Mouse (Mus musculus): Measurements from ENCODE around the gene Dazl. TPM values are rescaled to one million over a fixed set of nuclear protein-coding genes. Genes with fewer than 3 reads are reported as not detected.
A peak's percentile ranks its signal among the peaks of the same experiment; 100 is the strongest.
"Not testable (repeated sequence)": the region's sequence is repeated elsewhere in the genome, so short reads cannot be mapped to it uniquely, and the experiment has no call there.

Gene Dazl
- total RNA-seq, 2 experiments from 2014 or later: 4.2 to 4.7 TPM

DNA sequence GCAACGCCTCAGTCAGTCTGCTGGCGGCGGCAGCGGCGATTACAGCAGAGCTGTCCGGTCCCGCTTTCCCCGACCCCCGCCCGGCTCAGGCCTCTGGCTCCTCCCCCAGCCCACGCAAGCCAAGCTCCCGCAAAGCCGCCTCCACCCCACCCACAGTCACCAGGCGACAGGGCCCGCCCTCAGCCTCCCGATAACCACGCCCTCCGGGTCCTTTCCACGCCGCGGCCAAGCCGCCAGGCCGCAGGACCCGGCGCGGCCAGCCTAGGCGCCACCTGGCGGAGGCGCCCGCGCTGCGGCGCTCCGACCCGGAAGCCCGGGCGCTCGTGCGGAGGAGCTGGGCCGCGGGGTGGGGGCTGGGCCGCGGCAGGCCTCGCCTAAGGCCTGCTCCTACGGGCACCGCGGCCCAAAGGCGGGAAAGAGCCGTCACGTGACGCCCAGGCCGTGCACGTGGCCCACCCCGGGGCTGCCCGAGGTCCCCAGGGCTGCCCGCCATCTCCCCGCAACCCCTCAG is 720 bp downstream of the Dazl start:
- peak; percentile 76 to 78 for DNase-seq (ENCODE audit: low spot score in 2 of 2)

GRCm38 (mm10) chr17:50291485-50292200 is 1.8 kb downstream of the Dazl start:
- no peak for DNase-seq (ENCODE audit: low spot score in 2 of 2)

DNA sequence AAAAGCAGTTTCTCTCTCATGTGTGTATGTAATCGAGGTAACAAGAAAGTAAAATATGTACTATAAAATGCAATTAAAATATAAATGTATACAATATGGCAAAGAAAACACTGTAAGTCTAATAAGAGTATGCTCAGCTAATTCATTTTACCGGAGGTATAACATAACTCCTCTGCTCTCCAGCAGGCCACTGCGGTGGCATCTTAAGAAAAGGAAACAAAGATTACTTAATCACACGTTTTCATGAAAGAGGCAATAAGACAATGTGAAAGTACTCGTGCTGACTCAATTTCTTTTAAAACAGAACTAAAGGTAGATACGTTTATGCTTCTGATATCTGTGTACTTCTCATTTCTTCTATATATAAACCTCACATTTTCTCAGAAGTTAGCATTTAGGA is 8.6 kb downstream of the Dazl start:
- DNase-seq (ENCODE audit: low spot score in 2 of 2): no peak

GRCm38 (mm10) chr17:50261615-50262014 is 31.8 kb downstream of the Dazl start:
- not testable (repeated sequence) for DNase-seq (ENCODE audit: low spot score in 2 of 2)

GRCm38 (mm10) chr17:50260856-50261255 is 32.6 kb downstream of the Dazl start:
- no peak for DNase-seq (ENCODE audit: low spot score in 2 of 2)

- no peak for DNase-seq (ENCODE audit: low spot score in 2 of 2)
Measured at GRCm38 (mm10) chr17:50246605-50247004, 46.8 kb downstream of the Dazl start.

- no peak for DNase-seq (ENCODE audit: low spot score in 2 of 2)
Measured at GRCm38 (mm10) chr17:50244675-50245074, 48.8 kb downstream of the Dazl start.

GRCm38 (mm10) chr17:50243326-50243725 is 50.1 kb downstream of the Dazl start:
- no peak for DNase-seq (ENCODE audit: low spot score in 2 of 2)

DNA sequence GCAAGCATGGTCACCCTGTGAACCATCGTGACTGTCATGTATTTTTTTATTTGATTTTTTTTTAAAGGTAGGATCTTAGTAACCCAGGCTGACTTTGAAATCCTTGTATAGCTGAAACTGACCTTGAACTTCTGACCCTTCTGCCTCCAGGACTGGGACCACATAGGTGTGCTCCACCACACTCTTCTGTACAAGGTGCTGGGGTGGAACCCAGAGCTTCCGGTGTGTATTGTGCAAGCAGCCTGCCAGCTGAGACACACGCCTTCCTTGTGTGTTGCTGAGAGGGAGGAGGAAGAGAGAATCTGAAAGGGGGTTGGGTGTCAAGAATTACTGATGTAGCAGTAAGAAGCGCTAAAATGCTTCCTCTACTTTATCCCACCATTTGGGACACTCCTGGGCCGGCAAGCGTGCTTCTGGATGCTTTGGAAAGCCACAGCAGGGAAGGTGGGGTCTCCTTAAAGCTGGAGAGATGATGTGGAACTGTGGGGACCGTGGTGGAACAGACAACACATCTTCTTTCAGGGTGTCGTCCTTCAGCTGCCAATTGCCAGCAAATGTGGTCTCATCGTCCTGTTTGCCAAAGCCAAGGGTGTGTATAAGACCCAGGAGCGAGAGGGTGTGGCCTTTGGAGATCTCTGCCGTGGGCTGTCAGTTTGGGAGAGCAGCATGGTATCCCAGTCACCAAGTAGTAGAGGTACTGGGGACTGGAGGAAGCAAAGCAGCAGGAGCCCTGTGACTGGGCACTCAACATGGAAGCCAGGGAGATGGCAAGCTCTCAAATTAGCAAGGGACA is 55.4 kb downstream of the Dazl start:
- no peak for DNase-seq (ENCODE audit: low spot score in 2 of 2)

DNA sequence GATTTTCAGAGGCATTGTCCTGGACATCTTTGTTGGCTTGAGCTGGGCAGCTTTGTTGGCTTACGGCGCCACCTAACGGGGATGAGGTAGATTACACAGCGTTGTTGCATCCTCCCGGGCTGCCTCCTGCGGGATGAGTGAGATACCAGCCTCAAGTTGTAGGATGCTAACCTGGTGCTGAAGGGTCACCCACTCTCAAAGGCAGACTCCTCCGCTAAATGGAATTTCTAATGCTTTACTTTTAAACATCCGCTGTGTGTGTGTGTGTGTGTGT is 56.1 kb downstream of the Dazl start:
- DNase-seq (ENCODE audit: low spot score in 2 of 2): peak; percentile 85 to 88

GRCm38 (mm10) chr17:50236702-50237435 is 56.6 kb downstream of the Dazl start:
- DNase-seq (ENCODE audit: low spot score in 2 of 2): no peak

- no peak for DNase-seq (ENCODE audit: low spot score in 2 of 2)
Measured at GRCm38 (mm10) chr17:50235943-50236701, 57.3 kb downstream of the Dazl start.

- no peak for DNase-seq (ENCODE audit: low spot score in 2 of 2)
Measured at GRCm38 (mm10) chr17:50233956-50234355, 59.5 kb downstream of the Dazl start.

DNA sequence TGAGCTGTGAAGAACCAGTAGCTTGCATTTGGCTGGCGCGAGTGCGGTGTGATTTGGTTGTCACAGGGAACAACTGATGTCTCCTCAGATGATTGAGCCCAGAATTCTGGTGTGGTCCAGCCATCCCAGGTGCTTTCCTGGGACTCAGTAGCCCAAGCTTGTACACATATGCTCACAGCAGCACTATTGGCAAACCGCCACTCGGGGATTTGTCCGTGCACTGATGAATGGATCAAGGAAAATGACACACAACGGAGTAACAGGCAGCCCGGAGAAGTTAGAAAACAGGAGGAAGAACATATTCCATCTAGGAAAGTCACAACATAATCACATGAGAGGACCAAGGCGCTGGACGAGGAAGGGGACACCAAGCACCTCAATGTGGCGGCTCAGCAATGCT is 60.6 kb downstream of the Dazl start:
- no peak for DNase-seq (ENCODE audit: low spot score in 2 of 2)

GRCm38 (mm10) chr17:50231206-50231605 is 62.2 kb downstream of the Dazl start:
- DNase-seq (ENCODE audit: low spot score in 2 of 2): no peak

DNA sequence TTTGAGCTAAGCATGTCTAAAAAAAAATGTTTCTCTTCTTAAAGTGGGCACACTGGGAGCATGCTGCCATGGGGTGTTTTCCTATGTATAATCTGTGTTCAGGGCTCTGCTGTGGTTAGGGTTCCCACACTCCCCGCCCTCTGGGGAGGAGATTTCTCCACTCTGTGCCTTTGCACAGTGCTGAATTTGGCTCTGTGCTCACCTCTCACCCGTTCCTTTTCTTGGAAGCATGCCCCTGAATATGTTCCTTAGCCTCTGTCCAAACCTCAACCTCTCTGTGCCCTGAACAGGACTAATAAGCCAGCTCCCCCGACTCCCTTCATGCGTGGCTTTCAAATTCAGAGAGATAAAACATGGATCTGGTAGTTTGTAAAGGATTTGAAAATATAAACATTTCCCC is 63.9 kb downstream of the Dazl start:
- DNase-seq (ENCODE audit: low spot score in 2 of 2): no peak

Other genes with a start within 250 kb of the Dazl start
- 1 to 10 TPM; 9.8 to 10.0 TPM for gene Rftn1, start 103.0 kb downstream of the Dazl start, total RNA-seq (2021)
- gene Plcl2, start 215.8 kb upstream of the Dazl start, total RNA-seq (2021): 10 to 100 TPM; 91.8 to 94.5 TPM